Mouse (Mus musculus): ENCODE results near the gene Rasl2-9.
"Not testable (repeated sequence)": the region's sequence is repeated elsewhere in the genome, so short reads cannot be mapped to it uniquely, and the experiment has no call there.

Rasl2-9 gene

GRCm38 (mm10) chr7:5125549-5126406 lies at the start of gene Rasl2-9:
Rasl2-9 (minus strand) TSS chr7:5125950.
- DNase-seq (ENCODE audit: low spot score), result peak; percentile 50

GRCm38 (mm10) chr7:5149570-5149969 lies 23.8 kb upstream of the Rasl2-9 start, which contains the start of gene Vmn1r55:
Vmn1r55 (minus strand) TSS chr7:5149670.
- DNase-seq (ENCODE audit: low spot score), result not testable (repeated sequence)

GRCm38 (mm10) chr7:5125078-5125477 lies 672 bp downstream of the Rasl2-9 start:
- DNase-seq (ENCODE audit: low spot score), result no peak

GRCm38 (mm10) chr7:5116850-5117249 lies 8.9 kb downstream of the Rasl2-9 start, which contains the start of gene Rfpl4:
Rfpl4 (minus strand) TSS chr7:5116950.
- DNase-seq (ENCODE audit: low spot score), result no peak

- DNase-seq (ENCODE audit: low spot score), result no peak
These were observed 13.0 kb downstream of the Rasl2-9 start for GRCm38 (mm10) chr7:5112701-5113100.

- no peak for DNase-seq (ENCODE audit: low spot score)
These were observed 16.4 kb downstream of the Rasl2-9 start for GRCm38 (mm10) chr7:5109301-5109700.

- DNase-seq (ENCODE audit: low spot score), result no peak
These were observed 17.5 kb downstream of the Rasl2-9 start for GRCm38 (mm10) chr7:5108272-5108671.

- no peak for DNase-seq (ENCODE audit: low spot score)
These were observed 23.2 kb downstream of the Rasl2-9 start for GRCm38 (mm10) chr7:5102564-5102963.

- DNase-seq (ENCODE audit: low spot score), result no peak
These were observed 24.6 kb downstream of the Rasl2-9 start for GRCm38 (mm10) chr7:5101066-5101663.

- DNase-seq (ENCODE audit: low spot score), result no peak
These were observed 26.0 kb downstream of the Rasl2-9 start for GRCm38 (mm10) chr7:5099796-5100195.

- DNase-seq (ENCODE audit: low spot score), result no peak
These were observed 27.0 kb downstream of the Rasl2-9 start for GRCm38 (mm10) chr7:5098769-5099168.

- DNase-seq (ENCODE audit: low spot score), result no peak
These were observed 32.8 kb downstream of the Rasl2-9 start for GRCm38 (mm10) chr7:5092831-5093510.

- DNase-seq (ENCODE audit: low spot score), result no peak
These were observed 33.4 kb downstream of the Rasl2-9 start for GRCm38 (mm10) chr7:5092381-5092780.

GRCm38 (mm10) chr7:5091008-5091728 lies 34.6 kb downstream of the Rasl2-9 start:
- DNase-seq (ENCODE audit: low spot score), result no peak

- DNase-seq (ENCODE audit: low spot score), result no peak
These were observed 35.9 kb downstream of the Rasl2-9 start for GRCm38 (mm10) chr7:5089853-5090252.

- no peak for DNase-seq (ENCODE audit: low spot score)
These were observed 37.9 kb downstream of the Rasl2-9 start for GRCm38 (mm10) chr7:5087886-5088285.

GRCm38 (mm10) chr7:5086921-5087440 lies 38.8 kb downstream of the Rasl2-9 start:
- DNase-seq (ENCODE audit: low spot score), result no peak

GRCm38 (mm10) chr7:5085512-5085911 lies 40.2 kb downstream of the Rasl2-9 start:
- no peak for DNase-seq (ENCODE audit: low spot score)

- no peak for DNase-seq (ENCODE audit: low spot score)
These were observed 42.2 kb downstream of the Rasl2-9 start for GRCm38 (mm10) chr7:5083325-5084105.

- DNase-seq (ENCODE audit: low spot score), result no peak
These were observed 43.8 kb downstream of the Rasl2-9 start for GRCm38 (mm10) chr7:5081939-5082338.

- DNase-seq (ENCODE audit: low spot score), result no peak
These were observed 44.5 kb downstream of the Rasl2-9 start for GRCm38 (mm10) chr7:5081241-5081640.
